In the genomic region with DNA sequence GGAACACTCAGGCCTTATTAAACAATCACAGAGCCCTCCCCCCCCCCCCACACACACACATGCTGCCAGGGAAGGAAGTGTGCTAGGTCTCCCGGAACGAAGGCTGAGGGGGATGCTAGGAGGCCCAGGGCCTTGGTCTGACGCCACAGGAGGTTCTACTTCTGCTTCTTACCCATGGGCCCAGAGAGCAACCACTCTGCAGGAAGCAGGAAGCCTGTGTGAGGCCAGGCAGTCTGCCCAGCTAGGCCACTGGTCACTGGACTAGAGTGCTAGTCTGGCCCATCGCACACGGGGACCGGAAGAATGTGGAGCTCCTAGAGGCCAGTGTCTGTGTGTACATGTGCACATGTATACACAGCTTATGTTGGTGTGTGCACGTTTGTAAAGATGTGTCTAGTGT, we compare ENCODE assay signal across 11 mouse cellular contexts. TPM values are rescaled to one million over a fixed set of nuclear protein-coding genes. Genes with fewer than 3 reads are reported as not detected.
DNase-seq lines count a peak whose midpoint lies in the region; ATAC-seq and TF ChIP-seq lines count a peak whose summit lies in the region.
"Had no signal": no experiment of that assay in that cellular context is flagged by ENCODE, and none has a peak within 500 bp of the region (broad histone marks: within the 10 kb centered on the region; RNA-seq: fewer than 3 reads in every experiment).

No protein-coding gene starts in this region.

- no peak for ATAC-seq in heart, embryonic 13.5 days (ENCODE audit: extremely low read depth, insufficient number of reproducible peaks, low FRiP score, low TSS enrichment)

- peaks cover 41% of the 10 kb centered on the region for H3K27me3 ChIP-seq in heart, embryonic 13.5 days (replicated peaks)
- H3K27me3 ChIP-seq in embryonic facial prominence, embryonic 10.5 days (replicated peaks; ENCODE audit: low read depth, poor library complexity, severe bottlenecking) = no peaks in the 10 kb centered on the region
- no peaks in the 10 kb centered on the region for H3K27me3 ChIP-seq in megakaryocyte, embryonic 14.5 days (replicated peaks)

- H3K4me1 ChIP-seq in heart, embryonic 13.5 days = peaks cover 50% of the 10 kb centered on the region
- peaks cover 17% of the 10 kb centered on the region for H3K4me1 ChIP-seq in lung, adult 2 months (ENCODE audit: control insufficient read depth, insufficient read depth, low read length)
- H3K4me1 ChIP-seq in embryonic facial prominence, embryonic 10.5 days = peaks cover 55% of the 10 kb centered on the region
- peaks cover 98% of the 10 kb centered on the region for H3K4me1 ChIP-seq in megakaryocyte, embryonic 14.5 days

- peak overlapping the region; percentile 6; the same call in 1 of the 2 replicates for H3K27ac ChIP-seq in heart, embryonic 13.5 days (replicated peaks)
- H3K27ac ChIP-seq in embryonic facial prominence, embryonic 10.5 days (replicated peaks) = peak overlapping the region; percentile 36; the same call in 1 of the 2 replicates

- no peak for TF ChIP-seq CTCF in lung, adult 2 months (IDR thresholded peaks at IDR 0.05; ENCODE audit: insufficient read depth, low read length)

- H3K4me2 ChIP-seq in heart, embryonic 13.5 days = no peak overlapping the region

- WGBS in heart, embryonic 13.5 days = 79% methylated on average over 7 of the region's 7 CpGs
- 48% methylated on average over 7 of the region's 7 CpGs for WGBS in lung, adult 2 months
- 92% methylated on average over 7 of the region's 7 CpGs for WGBS in embryonic facial prominence, embryonic 10.5 days

- no peak overlapping the region for H3K9ac ChIP-seq in heart, embryonic 13.5 days

- no peaks in the 10 kb centered on the region for H3K36me3 ChIP-seq in heart, embryonic 13.5 days
- no peaks in the 10 kb centered on the region for H3K36me3 ChIP-seq in embryonic facial prominence, embryonic 10.5 days (replicated peaks)
- H3K36me3 ChIP-seq in megakaryocyte, embryonic 14.5 days (replicated peaks; ENCODE audit: low read length) = peaks cover 48% of the 10 kb centered on the region

- no peak for DNase-seq in heart, postnatal 25 days (ENCODE audit: low spot score)
- peak; percentile 47 to 51 for DNase-seq in lung, adult 18-20 months
- DNase-seq in lung, adult 2 months = no peak
- DNase-seq in embryonic facial prominence, embryonic 10.5 days (ENCODE audit: low spot score) = no peak
- DNase-seq in urinary bladder, postnatal 10 days (ENCODE audit: low spot score) = no peak
- no peak for DNase-seq in right cerebral cortex, postnatal 4 days
- DNase-seq: kidney, adult 18-20 months had no signal

- no peak overlapping the region for H3K4me3 ChIP-seq in heart, embryonic 13.5 days
- H3K4me3 ChIP-seq in lung, adult 2 months (replicated peaks; ENCODE audit: extremely low read depth, low read depth, low read length) = no peak overlapping the region
- no peak overlapping the region for H3K4me3 ChIP-seq in embryonic facial prominence, embryonic 10.5 days
- H3K4me3 ChIP-seq in megakaryocyte, embryonic 14.5 days (replicated peaks) = peak overlapping the region; percentile 85

- intact Hi-C loops in heart, postnatal 25 days (cut with DNase I) = loop anchor here (5.0 kb wide), 1 partner anchor 74 kb away; the partner anchor contains the start of gene Zfand2a

- no peak for TF ChIP-seq POLR2A in lung, adult 2 months (IDR thresholded peaks at IDR 0.05; ENCODE audit: borderline replicate concordance, extremely low read depth, low read depth, low read length)

- H3K9me3 ChIP-seq in heart, embryonic 13.5 days = no peaks in the 10 kb centered on the region
- no peaks in the 10 kb centered on the region for H3K9me3 ChIP-seq in embryonic facial prominence, embryonic 10.5 days
- H3K9me3 ChIP-seq in megakaryocyte, embryonic 14.5 days = no peaks in the 10 kb centered on the region

RNA-seq across cellular contexts. Expression of gene C130050O18Rik, which starts 3.4 kb away (rescaled TPM):
- polyA plus RNA-seq in heart, embryonic 13.5 days (2015; fragmentation: Nextera tagmentation; extraction: Ambion mirVana) = 0.24 and 0.34 TPM in 2 replicates
- total RNA-seq in heart, postnatal 25 days (2021) = under 1 TPM; 0.70 to 0.78 TPM
- polyA plus RNA-seq in lung, adult 2 months (2012; rRNA removed) = 7.2 and 9.0 TPM in 2 replicates
- 0.16 and 0.26 TPM in 2 replicates for polyA plus RNA-seq in embryonic facial prominence, embryonic 10.5 days (2016; fragmentation: Nextera tagmentation; extraction: Ambion mirVana)
- 1.8 TPM in 1 of 2 replicates, not detected in the other for polyA plus RNA-seq in megakaryocyte, embryonic 14.5 days (2012; ENCODE audit: insufficient read depth, low replicate concordance)
- total RNA-seq: megakaryocyte-erythroid progenitor cell, adult 5-6 weeks had no signal

RNA-seq across cellular contexts. Expression of gene Gper1, which starts 14.4 kb away (rescaled TPM):
- 0.90 and 1.2 TPM in 2 replicates for polyA plus RNA-seq in heart, embryonic 13.5 days (2015; fragmentation: Nextera tagmentation; extraction: Ambion mirVana)
- total RNA-seq in heart, postnatal 25 days (2021) = 1 to 10 TPM; 1.3 to 2.1 TPM
- 2.7 and 3.3 TPM in 2 replicates for polyA plus RNA-seq in lung, adult 2 months (2012; rRNA removed)
- 0.33 and 0.46 TPM in 2 replicates for polyA plus RNA-seq in embryonic facial prominence, embryonic 10.5 days (2016; fragmentation: Nextera tagmentation; extraction: Ambion mirVana)
- not detected in 2 replicates for polyA plus RNA-seq in megakaryocyte, embryonic 14.5 days (2012; ENCODE audit: insufficient read depth, low replicate concordance)
- total RNA-seq: megakaryocyte-erythroid progenitor cell, adult 5-6 weeks had no signal

RNA-seq across cellular contexts. Expression of gene Gpr146, which starts 31.0 kb away (rescaled TPM):
- polyA plus RNA-seq in heart, embryonic 13.5 days (2015; fragmentation: Nextera tagmentation; extraction: Ambion mirVana) = 7.0 and 8.8 TPM in 2 replicates
- total RNA-seq in heart, postnatal 25 days (2021) = 10 to 100 TPM; 35.3 to 58.5 TPM
- polyA plus RNA-seq in lung, adult 2 months (2012; rRNA removed) = 75.7 and 93.4 TPM in 2 replicates
- 1.7 and 2.5 TPM in 2 replicates for polyA plus RNA-seq in embryonic facial prominence, embryonic 10.5 days (2016; fragmentation: Nextera tagmentation; extraction: Ambion mirVana)
- polyA plus RNA-seq in megakaryocyte, embryonic 14.5 days (2012; ENCODE audit: insufficient read depth, low replicate concordance) = 54.8 and 69.9 TPM in 2 replicates

RNA-seq across cellular contexts. Expression of gene 3110082I17Rik, which starts 51.8 kb away (rescaled TPM):
- 21.4 and 22.4 TPM in 2 replicates for polyA plus RNA-seq in heart, embryonic 13.5 days (2015; fragmentation: Nextera tagmentation; extraction: Ambion mirVana)
- total RNA-seq in heart, postnatal 25 days (2021) = 1 to 10 TPM; 5.0 to 5.3 TPM
- polyA plus RNA-seq in lung, adult 2 months (2012; rRNA removed) = 12.2 and 14.0 TPM in 2 replicates
- polyA plus RNA-seq in embryonic facial prominence, embryonic 10.5 days (2016; fragmentation: Nextera tagmentation; extraction: Ambion mirVana) = 58.2 and 58.5 TPM in 2 replicates
- 23.2 and 41.2 TPM in 2 replicates for polyA plus RNA-seq in megakaryocyte, embryonic 14.5 days (2012; ENCODE audit: insufficient read depth, low replicate concordance)

RNA-seq across cellular contexts. Expression of gene Cyp2w1, which starts 56.1 kb away (rescaled TPM):
- not detected in 2 replicates for polyA plus RNA-seq in heart, embryonic 13.5 days (2015; fragmentation: Nextera tagmentation; extraction: Ambion mirVana)
- total RNA-seq in heart, postnatal 25 days (2021) = not detected
- 0.33 TPM in 1 of 2 replicates, not detected in the other for polyA plus RNA-seq in lung, adult 2 months (2012; rRNA removed)
- polyA plus RNA-seq in embryonic facial prominence, embryonic 10.5 days (2016; fragmentation: Nextera tagmentation; extraction: Ambion mirVana) = not detected in 2 replicates
- not detected in 2 replicates for polyA plus RNA-seq in megakaryocyte, embryonic 14.5 days (2012; ENCODE audit: insufficient read depth, low replicate concordance)
- total RNA-seq: megakaryocyte-erythroid progenitor cell, adult 5-6 weeks had no signal
- polyA plus RNA-seq: cortical plate, adult 2 months had no signal

Comparison
In these comparisons a context has a peak if more than half of its experiments do, and no peak if none do; other contexts are left out.
1. DNase-seq: peak in lung, adult 18-20 months (2 of 2); none in heart, postnatal 25 days (single experiment), lung, adult 2 months (single experiment), embryonic facial prominence, embryonic 10.5 days (single experiment), urinary bladder, postnatal 10 days (single experiment) and right cerebral cortex, postnatal 4 days (single experiment).